Mouse (Mus musculus) hindbrain, postnatal 0 days (tissue): ENCODE measurements around the gene Fbxo41. TPM values are rescaled to one million over a fixed set of nuclear protein-coding genes. Genes with fewer than 3 reads are reported as not detected.

Experiments
- ATAC-seq: fragments of 200-750 bp; cut with Nextera tagmentation; 2 replicates; pipeline ENCODE4 v1.8.0; 2017; ENCODE audit warnings: mild to moderate bottlenecking, moderate TSS enrichment, moderate library complexity
- DNase-seq: peaks from one replicate; pipeline ENCODE4 v3.0.0-alpha.2; 2015; ENCODE audit warnings: low spot score
- H3K27ac ChIP-seq: fragments of 300-500 bp; sonication (generic); 2 replicates; pipeline ENCODE4 v1.5.1; 2014; ENCODE audit warnings: mild to moderate bottlenecking
- H3K27me3 ChIP-seq: fragments of 300-500 bp; sonication (generic); 2 replicates; pipeline ENCODE4 v1.6.1; 2014; ENCODE audit warnings: low read length, mixed read lengths; ENCODE audit not compliant: insufficient read depth
- H3K36me3 ChIP-seq: fragments of 300-500 bp; sonication (generic); 2 replicates; pipeline ENCODE4 v1.6.1; 2014; ENCODE audit warnings: low read length, mixed read lengths; ENCODE audit not compliant: insufficient read depth
- H3K4me1 ChIP-seq: fragments of 300-500 bp; sonication (generic); 2 replicates; pipeline ENCODE4 v1.6.1; 2014; ENCODE audit warnings: antibody characterized with exemption, low read length, mixed read lengths; ENCODE audit not compliant: insufficient read depth
- H3K4me2 ChIP-seq: fragments of 300-500 bp; sonication (generic); 2 replicates; pipeline ENCODE4 v1.6.1; 2014; ENCODE audit warnings: low read depth, mild to moderate bottlenecking, low read length, moderate library complexity, mixed read lengths
- H3K4me3 ChIP-seq: fragments of 300-500 bp; sonication (generic); 2 replicates; pipeline ENCODE4 v1.5.1; 2014; ENCODE audit warnings: low read length
- H3K9ac ChIP-seq: fragments of 300-500 bp; sonication (generic); replicated peaks from 2 replicates; pipeline ENCODE4 v1.6.1; 2014; ENCODE audit warnings: mild to moderate bottlenecking, low read length, moderate library complexity, mixed read lengths
- H3K9me3 ChIP-seq: fragments of 300-500 bp; sonication (generic); 2 replicates; pipeline ENCODE4 v1.6.1; 2016; ENCODE audit warnings: low read length, mixed read lengths
- CTCF ChIP-seq: IDR thresholded peaks from 2 replicates; pipeline ENCODE4 v1.5.1; 2016; ENCODE audit warnings: antibody characterized with exemption, control low read depth, low read depth
- WGBS: fragments of 180-500 bp; shearing (Covaris S2); extraction: QIAGEN DNeasy Blood & Tissue Kit; methylation state at CpG from one replicate; pipeline ENCODE4 v1.1.7; 2014; 5-methylcytosine and 5-hydroxymethylcytosine counted together
- polyA plus RNA-seq: library from polyadenylated mRNA; unstranded; fragments of >200 nt; fragmentation: Nextera tagmentation; extraction: Ambion mirVana; gene quantifications from 2 replicates; pipeline ENCODE4 v1.2.1, GENCODE M21; 2015
- total RNA-seq: library from RNA; depleted of rRNA; stranded (reverse); fragments of >200 nt; gene quantifications from 2 replicates; pipeline ENCODE4 v1.2.3, GENCODE M21; 2014

Gene Fbxo41
- total and polyA plus RNA-seq, 2 experiments from 2014 or later = 10.5 to 60.1 TPM

DNA sequence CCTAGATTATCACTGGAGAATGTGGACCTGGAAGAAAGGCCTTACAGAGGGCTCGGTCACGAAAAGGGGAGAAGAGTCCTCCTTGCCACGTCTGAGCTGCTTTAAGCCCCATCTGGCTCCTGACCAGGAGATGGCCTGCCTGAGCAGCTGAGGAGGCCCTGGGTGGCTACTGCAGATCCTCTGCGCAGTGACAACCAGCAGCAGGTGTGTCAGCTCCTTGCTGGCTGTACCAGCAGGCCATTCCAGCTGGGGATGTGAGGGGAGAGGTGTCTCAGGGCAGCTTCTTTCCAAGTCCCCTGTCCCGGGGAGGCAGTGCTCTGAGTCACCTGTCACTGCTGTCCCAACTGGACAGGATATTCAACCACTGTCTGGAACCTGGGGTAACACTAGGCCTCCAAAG is 30.3 kb downstream of the Fbxo41 start:
- H3K36me3 ChIP-seq = peaks cover 31% of the 10 kb centered on the region
- H3K9me3 ChIP-seq = no peaks in the 10 kb centered on the region
- no peaks in the 10 kb centered on the region for H3K27me3 ChIP-seq
- DNase-seq (no peak), ATAC-seq (no peak)
- H3K4me2 ChIP-seq = no peak overlapping the region
- WGBS = 50% methylated on average over 5 of the region's 5 CpGs
- H3K4me3 ChIP-seq = no peak overlapping the region
- TF ChIP-seq CTCF = peak; percentile 11; the same call in 1 of the 2 replicates
- no peak overlapping the region for H3K27ac ChIP-seq
- H3K4me1 ChIP-seq = no peaks in the 10 kb centered on the region
- H3K9ac ChIP-seq = no peak overlapping the region

DNA sequence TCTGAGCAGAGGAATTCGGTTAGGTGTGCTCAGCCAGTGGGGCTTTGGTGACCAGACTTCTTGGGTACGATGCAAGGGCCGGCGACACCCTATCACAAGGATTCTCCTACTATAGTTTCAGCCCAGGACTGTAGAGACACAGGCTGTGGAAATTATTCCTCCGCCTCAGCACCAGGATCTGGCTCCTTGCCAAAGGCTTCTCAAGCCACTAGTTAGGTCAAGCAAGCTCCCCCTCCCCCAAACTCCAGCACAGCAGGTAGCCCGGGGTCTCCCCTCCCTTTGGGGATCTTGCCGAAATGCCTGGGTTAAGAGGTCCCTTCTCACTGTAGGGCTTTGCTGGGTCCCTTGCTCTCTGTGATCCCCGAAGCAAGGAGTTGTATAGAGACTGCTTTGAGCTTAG is 30.8 kb downstream of the Fbxo41 start:
- WGBS = 51% methylated on average over 8 of the region's 8 CpGs
- Histone ChIP-seq H3K9ac (no peak overlapping the region), H3K27ac (no peak overlapping the region), H3K27me3 (no peaks in the 10 kb centered on the region), H3K4me2 (no peak overlapping the region), H3K4me3 (no peak overlapping the region), H3K4me1 (no peaks in the 10 kb centered on the region), H3K9me3 (no peaks in the 10 kb centered on the region), H3K36me3 (peaks cover 37% of the 10 kb centered on the region)
- peak; percentile 38 for DNase-seq
- no peak for ATAC-seq
- TF ChIP-seq CTCF = no peak

DNA sequence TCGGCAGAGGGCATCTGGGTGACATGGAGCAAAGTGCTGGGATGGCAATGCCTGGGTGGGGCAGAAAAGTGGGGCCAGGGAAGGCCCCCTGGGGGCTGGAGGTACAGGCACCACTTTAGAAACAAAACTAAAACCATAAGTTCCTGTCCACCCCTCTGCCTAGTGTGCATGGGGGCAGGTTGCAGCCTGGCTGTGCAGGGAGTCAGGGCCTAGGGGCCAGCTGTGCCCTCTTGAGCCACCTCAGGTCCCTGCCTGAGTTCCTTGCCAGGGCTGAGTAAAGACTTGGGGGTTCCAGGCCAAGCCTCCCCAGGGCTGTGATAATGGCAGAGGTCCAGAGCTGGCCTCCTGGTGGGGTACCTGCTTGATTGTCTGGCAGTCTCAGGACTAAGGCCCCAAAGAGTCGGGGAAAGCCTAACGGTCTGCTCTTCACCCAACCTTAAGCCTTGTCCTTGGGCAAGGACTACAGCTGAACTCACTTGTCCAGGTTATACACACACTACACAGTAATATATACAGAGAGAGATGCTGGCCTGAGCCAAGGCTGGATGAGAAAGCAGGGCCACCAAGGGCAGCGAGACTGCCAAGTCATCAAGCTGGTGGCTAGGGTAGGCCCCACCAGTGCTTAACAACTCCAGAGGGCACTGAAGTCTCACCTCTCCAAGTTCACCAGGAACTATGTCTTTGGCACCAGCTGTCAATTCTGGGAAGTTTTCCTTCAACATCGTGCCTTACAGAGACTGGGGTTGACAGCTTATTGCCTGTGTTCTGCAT is 32.9 kb downstream of the Fbxo41 start:
- H3K4me3 ChIP-seq = no peak overlapping the region
- no peaks in the 10 kb centered on the region for H3K4me1 ChIP-seq
- no peak overlapping the region for H3K27ac ChIP-seq
- peaks cover 55% of the 10 kb centered on the region for H3K36me3 ChIP-seq
- no peak for TF ChIP-seq CTCF
- no peak overlapping the region for H3K4me2 ChIP-seq
- 74% methylated on average over 5 of the region's 5 CpGs for WGBS
- ATAC-seq (no peak), DNase-seq (no peak)
- no peaks in the 10 kb centered on the region for H3K27me3 ChIP-seq
- no peaks in the 10 kb centered on the region for H3K9me3 ChIP-seq
- no peak overlapping the region for H3K9ac ChIP-seq

DNA sequence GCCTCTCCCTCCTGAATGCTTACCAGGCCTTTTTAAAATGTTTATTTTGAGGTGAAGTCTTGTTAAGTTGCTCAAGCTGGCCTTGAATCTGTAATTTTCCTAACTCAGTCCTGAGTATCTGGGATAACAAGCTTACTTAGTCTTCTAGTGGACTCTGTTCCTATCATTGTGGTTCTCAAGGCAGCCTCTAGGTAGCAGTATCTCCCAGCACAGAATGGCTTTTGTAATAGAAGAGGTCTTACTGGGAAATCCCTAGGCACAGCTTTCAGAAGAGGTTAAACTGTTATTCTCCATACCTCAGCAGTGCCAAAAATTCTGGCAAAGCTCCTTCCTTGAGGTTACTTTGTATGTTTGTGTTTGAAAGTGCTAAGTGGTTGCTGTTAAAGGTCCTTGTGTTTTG is 37.4 kb downstream of the Fbxo41 start:
- peak; percentile 69 for TF ChIP-seq CTCF
- Histone ChIP-seq H3K4me2 (no peak overlapping the region), H3K36me3 (peaks cover 87% of the 10 kb centered on the region), H3K9me3 (no peaks in the 10 kb centered on the region), H3K9ac (no peak overlapping the region), H3K4me3 (no peak overlapping the region), H3K4me1 (no peaks in the 10 kb centered on the region), H3K27me3 (no peaks in the 10 kb centered on the region), H3K27ac (no peak overlapping the region)
- DNase-seq = peak; percentile 70
- ATAC-seq = no peak

DNA sequence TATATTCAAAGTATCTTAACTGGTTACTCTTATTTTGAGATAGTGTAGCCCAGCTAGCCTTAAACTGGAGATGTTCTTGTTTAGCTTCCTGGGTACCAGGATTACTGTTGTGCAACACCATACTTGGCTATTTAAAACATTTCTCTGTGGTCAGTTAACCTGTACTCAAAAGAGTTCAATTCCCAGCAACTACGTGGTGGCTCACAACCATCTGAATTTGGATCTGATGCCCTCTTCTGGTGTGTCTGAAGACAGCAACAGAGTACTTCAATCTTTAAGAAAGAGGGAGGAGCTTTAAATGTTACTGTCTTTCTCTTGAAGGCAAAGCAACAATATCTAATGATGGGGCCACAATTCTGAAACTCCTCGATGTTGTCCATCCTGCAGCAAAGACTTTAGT is 43.2 kb downstream of the Fbxo41 start:
- H3K27ac ChIP-seq = no peak overlapping the region
- WGBS = 87% methylated on average over 2 of the region's 2 CpGs
- H3K4me1 ChIP-seq = 0 out of 2 replicates have a peak, but pooled peaks cover 5% of the 10 kb centered on the region
- ATAC-seq = no peak
- H3K4me2 ChIP-seq = no peak overlapping the region
- H3K27me3 ChIP-seq = no peaks in the 10 kb centered on the region
- H3K9me3 ChIP-seq = no peaks in the 10 kb centered on the region
- H3K36me3 ChIP-seq = peaks cover 46% of the 10 kb centered on the region
- no peak overlapping the region for H3K9ac ChIP-seq
- TF ChIP-seq CTCF = 0 out of 2 replicates have a peak, but pooled peaks have one; percentile 16
- H3K4me3 ChIP-seq = no peak overlapping the region
- no peak for DNase-seq

DNA sequence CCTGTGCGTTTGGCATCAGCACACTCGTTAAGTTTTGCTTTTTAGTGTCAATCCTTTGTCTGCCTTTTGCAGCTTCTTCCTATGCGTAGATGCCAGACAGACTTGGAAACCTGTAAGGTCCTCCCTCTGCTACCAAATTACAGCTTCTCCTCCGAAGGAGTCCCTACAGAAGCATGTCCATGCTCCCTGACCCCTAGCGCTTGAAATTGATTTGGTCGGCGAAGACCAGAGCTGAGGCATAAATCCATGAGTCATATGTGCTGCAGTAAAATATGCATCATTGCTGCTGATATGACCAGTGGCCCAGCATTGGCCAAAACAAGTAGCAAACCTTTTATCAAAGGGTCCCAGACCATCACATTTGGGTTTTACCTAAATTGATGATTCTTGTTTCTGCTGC is 50.0 kb downstream of the Fbxo41 start:
- no peak for TF ChIP-seq CTCF
- DNase-seq = no peak
- Histone ChIP-seq H3K4me3 (peak overlapping the region; percentile 79), H3K9me3 (no peaks in the 10 kb centered on the region), H3K4me1 (peaks cover 15% of the 10 kb centered on the region), H3K27ac (peak overlapping the region; percentile 94), H3K4me2 (peak overlapping the region; percentile 86), H3K9ac (peak overlapping the region; percentile 93), H3K27me3 (no peaks in the 10 kb centered on the region), H3K36me3 (no peaks in the 10 kb centered on the region)
- 4% methylated on average over 7 of the region's 7 CpGs for WGBS
- ATAC-seq = no peak

DNA sequence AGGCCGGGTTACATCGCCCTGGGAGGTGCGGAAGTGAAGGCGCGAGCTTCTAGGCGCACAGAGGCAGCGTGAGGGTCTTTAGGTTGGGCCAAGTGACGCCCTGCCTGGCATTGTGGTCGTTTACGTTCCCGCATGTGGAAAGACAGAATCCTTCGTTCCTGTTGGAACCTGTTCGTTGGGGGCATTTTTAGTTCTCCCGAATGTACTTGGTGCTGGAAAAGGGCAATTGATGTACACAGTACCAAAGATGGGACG is 50.5 kb downstream of the Fbxo41 start:
- H3K36me3 ChIP-seq = no peaks in the 10 kb centered on the region; the same call in 1 of the 2 replicates
- H3K4me3 ChIP-seq = peak overlapping the region; percentile 79
- H3K4me1 ChIP-seq = peaks cover 15% of the 10 kb centered on the region
- H3K27ac ChIP-seq = peak overlapping the region; percentile 94
- under 1% methylated on average over 15 of the region's 15 CpGs for WGBS
- no peaks in the 10 kb centered on the region for H3K9me3 ChIP-seq
- H3K27me3 ChIP-seq = no peaks in the 10 kb centered on the region
- no peak for ATAC-seq
- peak overlapping the region; percentile 93 for H3K9ac ChIP-seq
- TF ChIP-seq CTCF = no peak
- peak overlapping the region; percentile 86 for H3K4me2 ChIP-seq
- DNase-seq = peak; percentile 52
